Mouse (Mus musculus) hindbrain, postnatal 0 days (tissue): ENCODE measurements around the gene Olfr165. TPM values are rescaled to one million over a fixed set of nuclear protein-coding genes. Genes with fewer than 3 reads are reported as not detected.
"Not testable (repeated sequence)": the region's sequence is repeated elsewhere in the genome, so short reads cannot be mapped to it uniquely, and the experiment has no call there.

ENCODE experiments used
- ATAC-seq: fragments of 200-750 bp; cut with Nextera tagmentation; 2 replicates; pipeline ENCODE4 v1.8.0; 2017; ENCODE audit warnings: mild to moderate bottlenecking, moderate TSS enrichment, moderate library complexity
- DNase-seq: peaks from one replicate; pipeline ENCODE4 v3.0.0-alpha.2; 2015; ENCODE audit warnings: low spot score
- H3K27ac ChIP-seq: fragments of 300-500 bp; sonication (generic); 2 replicates; pipeline ENCODE4 v1.5.1; 2014; ENCODE audit warnings: mild to moderate bottlenecking
- H3K27me3 ChIP-seq: fragments of 300-500 bp; sonication (generic); 2 replicates; pipeline ENCODE4 v1.6.1; 2014; ENCODE audit warnings: low read length, mixed read lengths; ENCODE audit not compliant: insufficient read depth
- H3K36me3 ChIP-seq: fragments of 300-500 bp; sonication (generic); 2 replicates; pipeline ENCODE4 v1.6.1; 2014; ENCODE audit warnings: low read length, mixed read lengths; ENCODE audit not compliant: insufficient read depth
- H3K4me1 ChIP-seq: fragments of 300-500 bp; sonication (generic); 2 replicates; pipeline ENCODE4 v1.6.1; 2014; ENCODE audit warnings: antibody characterized with exemption, low read length, mixed read lengths; ENCODE audit not compliant: insufficient read depth
- H3K4me2 ChIP-seq: fragments of 300-500 bp; sonication (generic); 2 replicates; pipeline ENCODE4 v1.6.1; 2014; ENCODE audit warnings: low read depth, mild to moderate bottlenecking, low read length, moderate library complexity, mixed read lengths
- H3K4me3 ChIP-seq: fragments of 300-500 bp; sonication (generic); 2 replicates; pipeline ENCODE4 v1.5.1; 2014; ENCODE audit warnings: low read length
- H3K9ac ChIP-seq: fragments of 300-500 bp; sonication (generic); replicated peaks from 2 replicates; pipeline ENCODE4 v1.6.1; 2014; ENCODE audit warnings: mild to moderate bottlenecking, low read length, moderate library complexity, mixed read lengths
- H3K9me3 ChIP-seq: fragments of 300-500 bp; sonication (generic); 2 replicates; pipeline ENCODE4 v1.6.1; 2016; ENCODE audit warnings: low read length, mixed read lengths
- CTCF ChIP-seq: IDR thresholded peaks from 2 replicates; pipeline ENCODE4 v1.5.1; 2016; ENCODE audit warnings: antibody characterized with exemption, control low read depth, low read depth
- WGBS: fragments of 180-500 bp; shearing (Covaris S2); extraction: QIAGEN DNeasy Blood & Tissue Kit; methylation state at CpG from one replicate; pipeline ENCODE4 v1.1.7; 2014; 5-methylcytosine and 5-hydroxymethylcytosine counted together
- polyA plus RNA-seq: library from polyadenylated mRNA; unstranded; fragments of >200 nt; fragmentation: Nextera tagmentation; extraction: Ambion mirVana; gene quantifications from 2 replicates; pipeline ENCODE4 v1.2.1, GENCODE M21; 2015
- total RNA-seq: library from RNA; depleted of rRNA; stranded (reverse); fragments of >200 nt; gene quantifications from 2 replicates; pipeline ENCODE4 v1.2.3, GENCODE M21; 2014; rRNA removed

Olfr165 gene
- total RNA-seq, result not detected in 2 replicates
- not detected in 2 replicates for polyA plus RNA-seq

DNA sequence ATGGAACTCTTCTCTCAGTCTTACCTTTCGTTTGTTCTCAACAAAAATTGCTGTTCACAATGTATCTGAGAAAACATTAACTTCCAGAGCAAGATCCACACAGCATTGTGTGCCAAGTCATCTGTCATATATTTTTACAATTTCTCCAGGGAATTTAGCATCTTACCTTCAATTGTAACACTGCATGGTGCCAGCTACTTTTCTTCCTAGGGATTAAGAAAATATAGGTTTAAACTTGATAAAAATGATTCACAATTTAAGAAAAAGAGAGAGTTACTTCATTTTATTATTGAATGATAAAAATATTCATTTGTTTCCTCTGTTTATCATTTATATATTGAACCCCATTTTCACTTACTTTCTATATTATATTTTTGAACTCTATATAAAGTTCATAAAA is at the start of gene Olfr165:
TSS of gene Olfr165 (minus strand) at position 101 of the 400 bp plus-strand sequence.
- DNase-seq (no peak), ATAC-seq (no peak)
- Histone ChIP-seq H3K36me3 (no peaks in the 10 kb centered on the region), H3K9ac (no peak within 1 kb of the TSS), H3K9me3 (no peaks in the 10 kb centered on the region), H3K27ac (no peak within 1 kb of the TSS), H3K4me3 (no peak within 1 kb of the TSS), H3K27me3 (no peaks in the 10 kb centered on the region), H3K4me2 (no peak within 1 kb of the TSS), H3K4me1 (no peaks in the 10 kb centered on the region)
- 39% methylated on average over 1 of the region's 1 CpGs for WGBS
- no peak for TF ChIP-seq CTCF

DNA sequence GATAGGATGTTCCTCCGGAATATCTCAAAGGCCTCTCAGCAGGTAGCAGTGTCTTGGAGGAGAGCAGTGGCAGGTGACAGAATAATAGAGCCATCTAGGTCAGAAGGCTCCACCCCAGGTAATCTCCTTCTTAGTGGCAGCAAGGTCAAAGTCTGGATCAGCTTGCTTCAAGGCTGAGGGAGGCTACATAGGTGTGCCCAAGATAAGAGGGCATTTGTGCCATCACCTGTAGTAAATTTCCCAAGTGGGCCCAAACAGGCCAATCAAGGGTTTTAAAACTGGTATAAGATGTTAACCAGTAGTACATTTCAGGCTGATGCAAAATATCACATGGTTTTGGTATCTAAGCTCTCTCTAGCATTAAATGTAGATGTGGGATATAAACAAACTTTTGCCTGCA is 41.4 kb upstream of the Olfr165 start:
- no peak overlapping the region for H3K27ac ChIP-seq
- H3K27me3 ChIP-seq, result no peaks in the 10 kb centered on the region
- no peaks in the 10 kb centered on the region for H3K9me3 ChIP-seq
- no peaks in the 10 kb centered on the region for H3K36me3 ChIP-seq
- H3K9ac ChIP-seq, result no peak overlapping the region
- no peak for TF ChIP-seq CTCF
- 75% methylated on average over 1 of the region's 1 CpGs for WGBS
- H3K4me1 ChIP-seq, result no peaks in the 10 kb centered on the region
- no peak for ATAC-seq
- DNase-seq, result no peak
- H3K4me3 ChIP-seq, result no peak overlapping the region
- H3K4me2 ChIP-seq, result no peak overlapping the region

DNA sequence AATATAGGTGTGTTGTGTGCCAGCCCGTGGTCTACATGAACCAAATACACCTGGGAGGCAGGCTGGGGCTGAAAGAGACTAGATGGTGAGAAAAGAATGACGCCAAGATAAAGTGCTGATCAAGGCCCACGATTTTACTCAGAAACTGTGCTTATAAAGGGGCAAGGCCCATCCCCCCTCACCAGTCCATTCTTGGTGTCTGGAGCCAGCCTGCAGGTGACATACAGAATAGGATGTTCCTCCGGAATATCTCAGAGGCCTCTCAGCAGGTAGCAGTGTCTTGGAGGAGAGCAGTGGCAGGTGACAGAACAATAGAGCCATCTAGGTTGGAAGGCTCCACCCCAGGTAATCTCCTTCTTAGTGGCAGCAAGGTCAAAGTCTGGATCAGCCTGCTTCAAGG is 35.8 kb upstream of the Olfr165 start:
- H3K27me3 ChIP-seq, DNase-seq, H3K4me1 ChIP-seq, H3K9ac ChIP-seq, H3K9me3 ChIP-seq, H3K27ac ChIP-seq, H3K4me3 ChIP-seq, H3K4me2 ChIP-seq, ATAC-seq, H3K36me3 ChIP-seq: not testable (repeated sequence)
- WGBS, result 73% methylated on average over 4 of the region's 4 CpGs

- no peaks in the 10 kb centered on the region for H3K4me1 ChIP-seq
- no peak overlapping the region for H3K9ac ChIP-seq
- no peaks in the 10 kb centered on the region for H3K27me3 ChIP-seq
- 60% methylated on average over 3 of the region's 3 CpGs for WGBS
- ATAC-seq, result no peak
- no peaks in the 10 kb centered on the region for H3K36me3 ChIP-seq
- H3K27ac ChIP-seq, result no peak overlapping the region
- peak; percentile 37; the same call in 1 of the 2 replicates for TF ChIP-seq CTCF
- H3K4me3 ChIP-seq, result no peak overlapping the region
- DNase-seq, result peak; percentile 4
- no peaks in the 10 kb centered on the region for H3K9me3 ChIP-seq
- no peak overlapping the region for H3K4me2 ChIP-seq
Measured at GRCm38 (mm10) chr16:19387984-19388383, 35.0 kb downstream of the Olfr165 start.

Other genes starting within 250 kb of the Olfr165 start
- not detected in 2 replicates for gene Olfr164, start 109.1 kb downstream of the Olfr165 start, total RNA-seq
- not detected in 2 replicates for gene Olfr164, start 109.1 kb downstream of the Olfr165 start, polyA plus RNA-seq
- 0.21 TPM in 1 of 2 replicates, not detected in the other for gene Olfr166, start 60.6 kb upstream of the Olfr165 start, total RNA-seq
- not detected in 2 replicates for gene Olfr166, start 60.6 kb upstream of the Olfr165 start, polyA plus RNA-seq
- gene Olfr167, start 99.1 kb upstream of the Olfr165 start, total RNA-seq, result not detected in 2 replicates
- not detected in 2 replicates for gene Olfr167, start 99.1 kb upstream of the Olfr165 start, polyA plus RNA-seq
- not detected in 2 replicates for gene Olfr168, start 112.4 kb upstream of the Olfr165 start, total RNA-seq
- not detected in 2 replicates for gene Olfr168, start 112.4 kb upstream of the Olfr165 start, polyA plus RNA-seq
- gene Olfr169, start 148.7 kb upstream of the Olfr165 start, total RNA-seq, result not detected in 2 replicates
- not detected in 2 replicates for gene Olfr169, start 148.7 kb upstream of the Olfr165 start, polyA plus RNA-seq
- not detected in 2 replicates for gene Olfr170, start 188.7 kb upstream of the Olfr165 start, total RNA-seq
- not detected in 2 replicates for gene Olfr170, start 188.7 kb upstream of the Olfr165 start, polyA plus RNA-seq
- gene Olfr171, start 206.8 kb upstream of the Olfr165 start, total RNA-seq, result not detected in 2 replicates
- gene Olfr171, start 206.8 kb upstream of the Olfr165 start, polyA plus RNA-seq, result not detected in 2 replicates